Mouse (Mus musculus): ENCODE measurements around the gene Foxn2. TPM values are rescaled to one million over a fixed set of nuclear protein-coding genes. Genes with fewer than 3 reads are reported as not detected.
A peak's percentile ranks its signal among the peaks of the same experiment; 100 is the strongest.

The Foxn2 gene
- polyA plus RNA-seq, 1 experiment from 2014 or later, result 15.0 TPM

- Histone ChIP-seq H3K27ac (ENCODE audit: low read depth, low read length) (no peak overlapping the region), H3K36me3 (ENCODE audit: control insufficient read depth, insufficient read depth, low read length) (no peaks in the 10 kb centered on the region), H3K27me3 (replicated peaks; ENCODE audit: control insufficient read depth, insufficient read depth, low read length) (no peaks in the 10 kb centered on the region), H3K4me3 (ENCODE audit: low read depth, low read length) (no peak overlapping the region), H3K9me3 (ENCODE audit: control insufficient read depth, low read length) (no peaks in the 10 kb centered on the region), H3K4me2 (no peak overlapping the region), H3K9ac (ENCODE audit: low read depth, low read length) (no peak overlapping the region), H3K4me1 (replicated peaks; ENCODE audit: control insufficient read depth, insufficient read depth, low read length) (peaks cover 3% of the 10 kb centered on the region)
- DNase-seq (ENCODE audit: low spot score) (no peak), ATAC-seq (replicated peaks; ENCODE audit: low FRiP score) (no peak)
- WGBS, result 90% methylated on average over 15 of the region's 15 CpGs
Measured at GRCm38 (mm10) chr17:88505941-88506340, 65.4 kb downstream of the Foxn2 start.

- Histone ChIP-seq H3K9ac (ENCODE audit: low read depth, low read length) (no peak overlapping the region), H3K9me3 (ENCODE audit: control insufficient read depth, low read length) (no peaks in the 10 kb centered on the region), H3K36me3 (ENCODE audit: control insufficient read depth, insufficient read depth, low read length) (no peaks in the 10 kb centered on the region), H3K27ac (ENCODE audit: low read depth, low read length) (no peak overlapping the region), H3K27me3 (replicated peaks; ENCODE audit: control insufficient read depth, insufficient read depth, low read length) (no peaks in the 10 kb centered on the region), H3K4me1 (replicated peaks; ENCODE audit: control insufficient read depth, insufficient read depth, low read length) (peaks cover 3% of the 10 kb centered on the region), H3K4me2 (no peak overlapping the region), H3K4me3 (ENCODE audit: low read depth, low read length) (no peak overlapping the region)
- 75% methylated on average over 10 of the region's 10 CpGs for WGBS
- no peak for DNase-seq (ENCODE audit: low spot score)
- ATAC-seq (replicated peaks; ENCODE audit: low FRiP score), result no peak
Measured at GRCm38 (mm10) chr17:88507376-88507775, 66.9 kb downstream of the Foxn2 start.

- no peaks in the 10 kb centered on the region for H3K36me3 ChIP-seq (ENCODE audit: control insufficient read depth, insufficient read depth, low read length)
- H3K9ac ChIP-seq (ENCODE audit: low read depth, low read length), result no peak overlapping the region
- H3K27ac ChIP-seq (ENCODE audit: low read depth, low read length), result no peak overlapping the region
- peak overlapping the region; percentile 36 for H3K4me2 ChIP-seq
- H3K27me3 ChIP-seq (replicated peaks; ENCODE audit: control insufficient read depth, insufficient read depth, low read length), result no peaks in the 10 kb centered on the region
- H3K4me1 ChIP-seq (replicated peaks; ENCODE audit: control insufficient read depth, insufficient read depth, low read length), result peaks cover 3% of the 10 kb centered on the region
- no peaks in the 10 kb centered on the region for H3K9me3 ChIP-seq (ENCODE audit: control insufficient read depth, low read length)
- H3K4me3 ChIP-seq (ENCODE audit: low read depth, low read length), result no peak overlapping the region
- peak; percentile 63 for ATAC-seq (replicated peaks; ENCODE audit: low FRiP score)
- peak; percentile 33 for DNase-seq (ENCODE audit: low spot score)
- 26% methylated on average over 12 of the region's 12 CpGs for whole genome bisulfite sequencing
Measured at GRCm38 (mm10) chr17:88508846-88509508, 68.5 kb downstream of the Foxn2 start.

- Histone ChIP-seq H3K36me3 (ENCODE audit: control insufficient read depth, insufficient read depth, low read length) (no peaks in the 10 kb centered on the region), H3K27ac (ENCODE audit: low read depth, low read length) (no peak overlapping the region), H3K4me2 (no peak overlapping the region), H3K27me3 (replicated peaks; ENCODE audit: control insufficient read depth, insufficient read depth, low read length) (no peaks in the 10 kb centered on the region), H3K4me1 (replicated peaks; ENCODE audit: control insufficient read depth, insufficient read depth, low read length) (peaks cover 3% of the 10 kb centered on the region), H3K4me3 (ENCODE audit: low read depth, low read length) (no peak overlapping the region), H3K9ac (ENCODE audit: low read depth, low read length) (no peak overlapping the region), H3K9me3 (ENCODE audit: control insufficient read depth, low read length) (no peaks in the 10 kb centered on the region)
- DNase-seq (ENCODE audit: low spot score) (no peak), ATAC-seq (replicated peaks; ENCODE audit: low FRiP score) (no peak)
- WGBS, result 70% methylated on average over 3 of the region's 3 CpGs
Measured at GRCm38 (mm10) chr17:88509999-88510398, 69.5 kb downstream of the Foxn2 start.

- no peak overlapping the region for H3K4me3 ChIP-seq (ENCODE audit: low read depth, low read length)
- no peaks in the 10 kb centered on the region; the same call in 1 of the 2 replicates for H3K4me1 ChIP-seq (replicated peaks; ENCODE audit: control insufficient read depth, insufficient read depth, low read length)
- H3K9me3 ChIP-seq (ENCODE audit: control insufficient read depth, low read length), result no peaks in the 10 kb centered on the region
- WGBS, result 16% methylated on average over 10 of the region's 10 CpGs
- ATAC-seq (replicated peaks; ENCODE audit: low FRiP score) (peak; percentile 59; the same call in 1 of the 2 replicates), DNase-seq (ENCODE audit: low spot score) (peak; percentile 74)
- H3K4me2 ChIP-seq, result no peak overlapping the region
- no peak overlapping the region for H3K9ac ChIP-seq (ENCODE audit: low read depth, low read length)
- no peaks in the 10 kb centered on the region for H3K36me3 ChIP-seq (ENCODE audit: control insufficient read depth, insufficient read depth, low read length)
- no peak overlapping the region for H3K27ac ChIP-seq (ENCODE audit: low read depth, low read length)
- H3K27me3 ChIP-seq (replicated peaks; ENCODE audit: control insufficient read depth, insufficient read depth, low read length), result no peaks in the 10 kb centered on the region
Measured at GRCm38 (mm10) chr17:88511095-88511551, 70.6 kb downstream of the Foxn2 start.

GRCm38 (mm10) chr17:88516477-88516876, 76.0 kb downstream of the Foxn2 start:
- Histone ChIP-seq H3K4me2 (no peak overlapping the region), H3K4me3 (ENCODE audit: low read depth, low read length) (no peak overlapping the region), H3K36me3 (ENCODE audit: control insufficient read depth, insufficient read depth, low read length) (no peaks in the 10 kb centered on the region), H3K9ac (ENCODE audit: low read depth, low read length) (no peak overlapping the region), H3K27me3 (replicated peaks; ENCODE audit: control insufficient read depth, insufficient read depth, low read length) (no peaks in the 10 kb centered on the region), H3K27ac (ENCODE audit: low read depth, low read length) (no peak overlapping the region), H3K9me3 (ENCODE audit: control insufficient read depth, low read length) (no peaks in the 10 kb centered on the region), H3K4me1 (replicated peaks; ENCODE audit: control insufficient read depth, insufficient read depth, low read length) (no peaks in the 10 kb centered on the region)
- WGBS, result 77% methylated on average over 7 of the region's 7 CpGs
- ATAC-seq (replicated peaks; ENCODE audit: low FRiP score) (no peak), DNase-seq (ENCODE audit: low spot score) (no peak)

- no peak overlapping the region for H3K4me3 ChIP-seq (ENCODE audit: low read depth, low read length)
- no peak overlapping the region for H3K9ac ChIP-seq (ENCODE audit: low read depth, low read length)
- no peaks in the 10 kb centered on the region for H3K36me3 ChIP-seq (ENCODE audit: control insufficient read depth, insufficient read depth, low read length)
- peaks cover 8% of the 10 kb centered on the region for H3K4me1 ChIP-seq (replicated peaks; ENCODE audit: control insufficient read depth, insufficient read depth, low read length)
- WGBS, result 32% methylated on average over 2 of the region's 2 CpGs
- no peaks in the 10 kb centered on the region for H3K9me3 ChIP-seq (ENCODE audit: control insufficient read depth, low read length)
- ATAC-seq (replicated peaks; ENCODE audit: low FRiP score) (no peak), DNase-seq (ENCODE audit: low spot score) (no peak)
- no peaks in the 10 kb centered on the region for H3K27me3 ChIP-seq (replicated peaks; ENCODE audit: control insufficient read depth, insufficient read depth, low read length)
- H3K4me2 ChIP-seq, result no peak overlapping the region
- H3K27ac ChIP-seq (ENCODE audit: low read depth, low read length), result no peak overlapping the region
Measured at GRCm38 (mm10) chr17:88527781-88528180, 87.3 kb downstream of the Foxn2 start.

GRCm38 (mm10) chr17:88529519-88530235, 89.2 kb downstream of the Foxn2 start, which contains the start of gene Ppp1r21:
Ppp1r21 (plus strand) TSS chr17:88530118.
- Histone ChIP-seq H3K4me2 (peak within 1 kb of the TSS; percentile 89), H3K36me3 (ENCODE audit: control insufficient read depth, insufficient read depth, low read length) (no peaks in the 10 kb centered on the region), H3K4me3 (ENCODE audit: low read depth, low read length) (peak within 1 kb of the TSS; percentile 75), H3K4me1 (replicated peaks; ENCODE audit: control insufficient read depth, insufficient read depth, low read length) (peaks cover 8% of the 10 kb centered on the region), H3K27ac (ENCODE audit: low read depth, low read length) (no peak within 1 kb of the TSS; the same call in 1 of the 2 replicates), H3K9ac (ENCODE audit: low read depth, low read length) (peak within 1 kb of the TSS; percentile 75), H3K27me3 (replicated peaks; ENCODE audit: control insufficient read depth, insufficient read depth, low read length) (no peaks in the 10 kb centered on the region), H3K9me3 (ENCODE audit: control insufficient read depth, low read length) (no peaks in the 10 kb centered on the region)
- ATAC-seq (replicated peaks; ENCODE audit: low FRiP score), result peak; percentile 97
- 6% methylated on average over 47 of the region's 49 CpGs for WGBS
- DNase-seq (ENCODE audit: low spot score), result peak; percentile 98
